Mouse (Mus musculus) intestine, embryonic 15.5 days (tissue): Measurements from ENCODE around the gene Cd79a. TPM values are rescaled to one million over a fixed set of nuclear protein-coding genes. Genes with fewer than 3 reads are reported as not detected.
A peak's percentile ranks its signal among the peaks of the same experiment; 100 is the strongest.

Experiments
- ATAC-seq: fragments of 200-750 bp; cut with Nextera tagmentation; 2 replicates; pipeline ENCODE4 v1.8.0; 2017; ENCODE audit warnings: moderate TSS enrichment, moderate library complexity
- H3K27ac ChIP-seq: fragments of 300-500 bp; sonication (generic); 2 replicates; pipeline ENCODE4 v1.5.1; 2015; ENCODE audit warnings: mild to moderate bottlenecking, inconsistent platforms
- H3K27me3 ChIP-seq: fragments of 300-500 bp; sonication (generic); replicated peaks from 2 replicates; pipeline ENCODE4 v1.6.1; 2015; ENCODE audit warnings: inconsistent platforms
- H3K36me3 ChIP-seq: fragments of 300-500 bp; sonication (generic); 2 replicates; pipeline ENCODE4 v1.6.1; 2015; ENCODE audit warnings: inconsistent platforms
- H3K4me1 ChIP-seq: fragments of 300-500 bp; sonication (generic); replicated peaks from 2 replicates; pipeline ENCODE4 v1.6.1; 2015; ENCODE audit warnings: inconsistent platforms
- H3K4me2 ChIP-seq: fragments of 300-500 bp; sonication (generic); replicated peaks from 2 replicates; pipeline ENCODE4 v1.6.1; 2015; ENCODE audit warnings: mild to moderate bottlenecking, inconsistent platforms
- H3K4me3 ChIP-seq: fragments of 300-500 bp; sonication (generic); replicated peaks from 2 replicates; pipeline ENCODE4 v1.5.1; 2015; ENCODE audit warnings: inconsistent platforms
- H3K9ac ChIP-seq: fragments of 300-500 bp; sonication (generic); 2 replicates; pipeline ENCODE4 v1.6.1; 2015; ENCODE audit warnings: inconsistent platforms
- H3K9me3 ChIP-seq: fragments of 300-500 bp; sonication (generic); 2 replicates; pipeline ENCODE4 v1.6.1; 2016; ENCODE audit warnings: inconsistent platforms
- WGBS: fragments of 180-500 bp; shearing (Covaris S2); methylation state at CpG from one replicate; pipeline ENCODE4 v1.1.7; 2015; 5-methylcytosine and 5-hydroxymethylcytosine counted together
- polyA plus RNA-seq: library from polyadenylated mRNA; unstranded; fragments of >200 nt; fragmentation: Nextera tagmentation; extraction: Ambion mirVana; gene quantifications from 2 replicates; pipeline ENCODE4 v1.2.1, GENCODE M21; 2015

Cd79a gene
- polyA plus RNA-seq, 1 experiment from 2014 or later: 0.29 TPM

- no peak overlapping the region for H3K27ac ChIP-seq
- H3K4me3 ChIP-seq: no peak overlapping the region
- 62% methylated on average over 17 of the region's 17 CpGs for WGBS
- H3K9ac ChIP-seq: no peak overlapping the region
- H3K4me2 ChIP-seq: no peak overlapping the region
- H3K27me3 ChIP-seq: peaks cover 3% of the 10 kb centered on the region
- no peaks in the 10 kb centered on the region for H3K36me3 ChIP-seq
- H3K9me3 ChIP-seq: no peaks in the 10 kb centered on the region
- no peaks in the 10 kb centered on the region for H3K4me1 ChIP-seq
- ATAC-seq: no peak
These were observed 28.1 kb upstream of the Cd79a start for GRCm38 (mm10) chr7:24869080-24869479.

GRCm38 (mm10) chr7:24869532-24870165, 27.5 kb upstream of the Cd79a start, which contains the start of the genes Lypd4 and Dmrtc2:
Lypd4 (minus strand) TSS chr7:24869941.
Dmrtc2 (plus strand) TSS chr7:24870057.
- Histone ChIP-seq H3K4me1 (no peaks in the 10 kb centered on the region), H3K36me3 (no peaks in the 10 kb centered on the region), H3K27me3 (peaks cover 3% of the 10 kb centered on the region), H3K4me2 (no peak within 1 kb of the TSS), H3K27ac (no peak within 1 kb of the TSS), H3K4me3 (no peak within 1 kb of the TSS), H3K9me3 (no peaks in the 10 kb centered on the region), H3K9ac (no peak within 1 kb of the TSS)
- no peak for ATAC-seq
- WGBS: 49% methylated on average over 41 of the region's 41 CpGs

GRCm38 (mm10) chr7:24877588-24877987, 19.6 kb upstream of the Cd79a start:
- Histone ChIP-seq H3K9me3 (no peaks in the 10 kb centered on the region), H3K27me3 (no peaks in the 10 kb centered on the region), H3K9ac (no peak overlapping the region), H3K4me1 (no peaks in the 10 kb centered on the region), H3K4me3 (no peak overlapping the region), H3K36me3 (no peaks in the 10 kb centered on the region), H3K4me2 (no peak overlapping the region), H3K27ac (no peak overlapping the region)
- 63% methylated on average over 3 of the region's 3 CpGs for WGBS
- ATAC-seq: no peak

- H3K27me3 ChIP-seq: no peaks in the 10 kb centered on the region
- no peaks in the 10 kb centered on the region for H3K4me1 ChIP-seq
- H3K9me3 ChIP-seq: no peaks in the 10 kb centered on the region
- no peak overlapping the region for H3K27ac ChIP-seq
- ATAC-seq: no peak
- no peaks in the 10 kb centered on the region for H3K36me3 ChIP-seq
- H3K9ac ChIP-seq: no peak overlapping the region
- no peak overlapping the region for H3K4me2 ChIP-seq
- H3K4me3 ChIP-seq: no peak overlapping the region
- 52% methylated on average over 2 of the region's 2 CpGs for WGBS
These were observed 17.6 kb upstream of the Cd79a start for GRCm38 (mm10) chr7:24879620-24880019.

- Histone ChIP-seq H3K27ac (no peak overlapping the region), H3K4me3 (no peak overlapping the region), H3K27me3 (no peaks in the 10 kb centered on the region), H3K4me2 (no peak overlapping the region), H3K9ac (no peak overlapping the region), H3K9me3 (no peaks in the 10 kb centered on the region), H3K4me1 (peaks cover 19% of the 10 kb centered on the region), H3K36me3 (peaks cover 9% of the 10 kb centered on the region; the same call in 1 of the 2 replicates)
- ATAC-seq: no peak
- WGBS: 87% methylated on average over 9 of the region's 9 CpGs
These were observed 14.6 kb upstream of the Cd79a start for GRCm38 (mm10) chr7:24882416-24883199.

- Histone ChIP-seq H3K36me3 (peaks cover 18% of the 10 kb centered on the region), H3K27me3 (no peaks in the 10 kb centered on the region), H3K9ac (peak within 1 kb of the TSS; percentile 100), H3K4me1 (peaks cover 19% of the 10 kb centered on the region), H3K4me2 (peak within 1 kb of the TSS; percentile 80), H3K27ac (peak within 1 kb of the TSS; percentile 91), H3K9me3 (no peaks in the 10 kb centered on the region), H3K4me3 (peak within 1 kb of the TSS; percentile 99)
- WGBS: under 1% methylated on average over 57 of the region's 57 CpGs
- ATAC-seq: peak; percentile 96
These were observed 13.1 kb upstream of the Cd79a start, which contains the start of gene Rps19 for GRCm38 (mm10) chr7:24883896-24884692. Rps19 (plus strand) TSS chr7:24884371.

- Histone ChIP-seq H3K4me1 (peaks cover 19% of the 10 kb centered on the region), H3K27ac (peak overlapping the region; percentile 91), H3K9me3 (no peaks in the 10 kb centered on the region), H3K36me3 (peaks cover 24% of the 10 kb centered on the region), H3K4me3 (peak overlapping the region; percentile 99), H3K27me3 (no peaks in the 10 kb centered on the region), H3K9ac (peak overlapping the region; percentile 100), H3K4me2 (peak overlapping the region; percentile 80)
- ATAC-seq: peak; percentile 1; the same call in 1 of the 2 replicates
- under 1% methylated on average over 47 of the region's 47 CpGs for WGBS
These were observed 12.4 kb upstream of the Cd79a start for GRCm38 (mm10) chr7:24884693-24885291.

GRCm38 (mm10) chr7:24885468-24886307, 11.5 kb upstream of the Cd79a start:
- H3K36me3 ChIP-seq: peaks cover 28% of the 10 kb centered on the region
- no peaks in the 10 kb centered on the region for H3K9me3 ChIP-seq
- peak overlapping the region; percentile 100 for H3K9ac ChIP-seq
- whole genome bisulfite sequencing: 27% methylated on average over 12 of the region's 12 CpGs
- H3K4me3 ChIP-seq: peak overlapping the region; percentile 99
- peak overlapping the region; percentile 80 for H3K4me2 ChIP-seq
- H3K27ac ChIP-seq: peak overlapping the region; percentile 44
- H3K4me1 ChIP-seq: peaks cover 19% of the 10 kb centered on the region
- H3K27me3 ChIP-seq: no peaks in the 10 kb centered on the region
- ATAC-seq: no peak

- peak overlapping the region; percentile 80 for H3K4me2 ChIP-seq
- 45% methylated on average over 4 of the region's 4 CpGs for WGBS
- no peaks in the 10 kb centered on the region for H3K27me3 ChIP-seq
- peaks cover 28% of the 10 kb centered on the region for H3K36me3 ChIP-seq
- H3K27ac ChIP-seq: no peak overlapping the region
- no peak for ATAC-seq
- peak overlapping the region; percentile 99 for H3K4me3 ChIP-seq
- peaks cover 19% of the 10 kb centered on the region for H3K4me1 ChIP-seq
- peak overlapping the region; percentile 100 for H3K9ac ChIP-seq
- no peaks in the 10 kb centered on the region for H3K9me3 ChIP-seq
These were observed 10.9 kb upstream of the Cd79a start for GRCm38 (mm10) chr7:24886308-24886633.

- Histone ChIP-seq H3K27me3 (no peaks in the 10 kb centered on the region), H3K36me3 (peaks cover 28% of the 10 kb centered on the region), H3K27ac (0 out of 2 replicates have a peak overlapping the region, but pooled peaks have one; percentile 7), H3K4me3 (peak overlapping the region; percentile 99), H3K4me2 (peak overlapping the region; percentile 80), H3K9ac (peak overlapping the region; percentile 100), H3K9me3 (no peaks in the 10 kb centered on the region), H3K4me1 (peaks cover 19% of the 10 kb centered on the region)
- WGBS: 63% methylated on average over 4 of the region's 4 CpGs
- ATAC-seq: no peak
These were observed 10.1 kb upstream of the Cd79a start for GRCm38 (mm10) chr7:24887096-24887495.
